Mouse (Mus musculus): Measurements from ENCODE around the gene Olfr545.
A peak's percentile ranks its signal among the peaks of the same experiment; 100 is the strongest.
"Not testable (repeated sequence)": the region's sequence is repeated elsewhere in the genome, so short reads cannot be mapped to it uniquely, and the experiment has no call there.

The Olfr545 gene

GRCm38 (mm10) chr7:102499473-102499872 lies at the start of gene Olfr545:
TSS of gene Olfr545 (minus strand) at chr7:102499573.
- no peak for DNase-seq (ENCODE audit: low spot score)

- DNase-seq (ENCODE audit: low spot score), result no peak
Measured at GRCm38 (mm10) chr7:102541251-102541650, 41.9 kb upstream of the Olfr545 start.

GRCm38 (mm10) chr7:102540596-102540995 lies 41.2 kb upstream of the Olfr545 start, which contains the start of gene Olfr548-ps1:
TSS of gene Olfr548-ps1 (plus strand) at chr7:102540896.
- no peak for DNase-seq (ENCODE audit: low spot score)

- no peak for DNase-seq (ENCODE audit: low spot score)
Measured at GRCm38 (mm10) chr7:102534449-102534848, 35.1 kb upstream of the Olfr545 start, which contains the start of gene Olfr547. TSS of gene Olfr547 (plus strand) at chr7:102534749.

- DNase-seq (ENCODE audit: low spot score), result no peak
Measured at GRCm38 (mm10) chr7:102529052-102529451, 29.7 kb upstream of the Olfr545 start.

GRCm38 (mm10) chr7:102517051-102517335 lies 17.6 kb upstream of the Olfr545 start:
- no peak for DNase-seq (ENCODE audit: low spot score)

- no peak for DNase-seq (ENCODE audit: low spot score)
Measured at GRCm38 (mm10) chr7:102516261-102517050, 17.1 kb upstream of the Olfr545 start.

GRCm38 (mm10) chr7:102514144-102514543 lies 14.8 kb upstream of the Olfr545 start:
- no peak for DNase-seq (ENCODE audit: low spot score)

- DNase-seq (ENCODE audit: low spot score), result peak; percentile 66
Measured at GRCm38 (mm10) chr7:102512814-102513435, 13.6 kb upstream of the Olfr545 start.

- no peak for DNase-seq (ENCODE audit: low spot score)
Measured at GRCm38 (mm10) chr7:102511927-102512326, 12.6 kb upstream of the Olfr545 start.

- no peak for DNase-seq (ENCODE audit: low spot score)
Measured at GRCm38 (mm10) chr7:102509726-102510125, 10.4 kb upstream of the Olfr545 start.

- DNase-seq (ENCODE audit: low spot score), result no peak
Measured at GRCm38 (mm10) chr7:102508666-102509065, 9.3 kb upstream of the Olfr545 start.

- DNase-seq (ENCODE audit: low spot score), result no peak
Measured at GRCm38 (mm10) chr7:102508066-102508465, 8.7 kb upstream of the Olfr545 start.

GRCm38 (mm10) chr7:102506848-102507247 lies 7.5 kb upstream of the Olfr545 start:
- peak; percentile 56 for DNase-seq (ENCODE audit: low spot score)

GRCm38 (mm10) chr7:102501986-102502385 lies 2.6 kb upstream of the Olfr545 start:
- DNase-seq (ENCODE audit: low spot score), result no peak

GRCm38 (mm10) chr7:102494416-102494815 lies 5.0 kb downstream of the Olfr545 start:
- not testable (repeated sequence) for DNase-seq (ENCODE audit: low spot score)

GRCm38 (mm10) chr7:102488161-102488560 lies 11.2 kb downstream of the Olfr545 start, which contains the start of gene Olfr544:
TSS of gene Olfr544 (minus strand) at chr7:102488313.
- no peak for DNase-seq (ENCODE audit: low spot score)

- DNase-seq (ENCODE audit: low spot score), result no peak
Measured at GRCm38 (mm10) chr7:102486105-102486504, 13.3 kb downstream of the Olfr545 start.

GRCm38 (mm10) chr7:102484766-102485165 lies 14.6 kb downstream of the Olfr545 start:
- not testable (repeated sequence) for DNase-seq (ENCODE audit: low spot score)

- DNase-seq (ENCODE audit: low spot score), result no peak
Measured at GRCm38 (mm10) chr7:102483665-102484064, 15.7 kb downstream of the Olfr545 start.

- no peak for DNase-seq (ENCODE audit: low spot score)
Measured at GRCm38 (mm10) chr7:102481579-102481978, 17.8 kb downstream of the Olfr545 start, which contains the start of gene Olfr543. TSS of gene Olfr543 (minus strand) at chr7:102481679.

- DNase-seq (ENCODE audit: low spot score), result peak; percentile 48
Measured at GRCm38 (mm10) chr7:102480821-102481220, 18.6 kb downstream of the Olfr545 start.

GRCm38 (mm10) chr7:102479368-102480078 lies 19.9 kb downstream of the Olfr545 start:
- DNase-seq (ENCODE audit: low spot score), result peak; percentile 46
